Mouse (Mus musculus) megakaryocyte, adult 5-6 weeks (primary cell): ENCODE measurements at regions not wholly inside any gene's neighbourhood (a gene's known extent, or its start where the extent isn't known, plus 50 kb on each side); places are given as distances from the start of the nearest gene placed in this dataset.

Experiments
- ATAC-seq: 2 replicates; pipeline ENCODE4 v1.8.0; 2016; ENCODE audit warnings: mild to moderate bottlenecking, inconsistent platforms; ENCODE audit not compliant: poor library complexity, severe bottlenecking

DNA sequence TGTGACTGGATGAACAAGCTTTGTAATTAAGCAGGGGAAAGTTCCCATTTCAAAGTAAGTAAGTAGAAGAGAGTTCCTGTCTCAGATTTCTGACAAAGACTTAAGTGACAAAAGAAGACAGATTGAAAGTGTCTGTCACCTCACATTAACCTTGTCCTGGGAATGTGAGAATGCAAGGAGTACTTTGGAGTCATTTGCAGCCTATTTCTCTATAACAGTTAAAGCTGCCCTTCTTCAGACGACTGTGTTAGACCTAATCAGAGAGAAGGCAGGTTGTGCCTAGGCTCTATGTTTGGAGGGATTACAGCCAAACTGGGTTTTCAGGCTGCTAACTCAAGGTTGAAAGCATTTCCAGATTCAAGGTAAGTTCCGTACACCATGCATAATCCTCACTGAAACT, 446.5 kb downstream of the Pdgfc start:
- ATAC-seq: no peak

DNA sequence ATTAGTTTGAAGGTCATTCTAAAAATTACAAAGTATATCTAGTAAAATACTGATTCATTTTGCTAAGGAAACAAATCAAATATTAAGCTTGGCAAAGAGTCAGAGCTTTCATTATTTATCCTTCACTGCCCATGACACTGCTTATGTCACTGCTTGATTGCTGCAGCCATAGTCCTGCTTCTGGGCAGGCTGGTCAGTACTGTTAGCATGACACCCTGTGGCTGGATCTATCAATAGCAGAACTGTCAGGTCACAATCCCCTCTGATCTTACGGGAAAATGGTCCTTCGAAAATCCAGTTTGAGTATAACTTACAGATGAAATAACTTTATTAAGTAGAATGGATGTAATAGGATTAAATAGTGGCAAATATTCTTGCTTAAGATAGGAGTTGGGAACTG, 447.1 kb downstream of the Pdgfc start:
- no peak for ATAC-seq

DNA sequence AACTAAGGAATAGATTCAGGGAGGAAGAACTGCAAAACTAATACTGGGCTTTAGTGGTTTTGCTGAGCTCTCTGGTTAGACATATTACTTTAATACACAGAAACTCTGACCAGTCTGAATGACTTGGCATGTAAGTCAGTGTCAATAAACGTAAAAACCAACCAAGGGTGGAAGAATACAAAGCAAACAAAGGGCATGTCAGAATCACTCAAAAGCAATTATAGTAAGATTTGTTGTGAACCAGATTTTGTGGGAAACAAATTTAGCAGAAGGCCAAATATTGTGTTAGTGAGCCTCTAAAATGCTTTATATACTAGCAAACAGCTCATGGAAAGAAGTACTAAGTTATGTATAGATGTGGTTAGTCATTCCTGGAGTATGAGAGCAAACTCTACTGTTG, 427.1 kb upstream of the Ctso start:
- ATAC-seq: no peak

DNA sequence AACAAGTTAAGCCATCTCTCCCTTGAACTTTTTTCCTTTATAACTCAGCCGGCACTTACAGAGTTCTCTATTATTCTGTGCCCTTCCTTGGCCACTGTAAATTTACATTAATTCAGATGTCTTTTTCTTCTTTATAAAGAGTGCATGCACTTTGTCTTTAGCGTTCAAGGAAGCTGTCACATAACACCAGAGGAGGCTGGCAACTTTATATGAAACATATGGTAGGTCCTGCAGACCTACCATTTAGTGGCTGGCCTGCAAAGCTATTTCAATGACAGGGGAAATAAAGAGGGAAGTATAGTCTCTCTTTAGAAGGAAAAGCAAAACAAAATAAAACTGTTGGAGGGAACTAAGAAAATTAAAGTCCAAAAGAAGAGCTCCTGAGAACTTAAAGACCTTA, 423.8 kb upstream of the Ctso start:
- no peak for ATAC-seq

DNA sequence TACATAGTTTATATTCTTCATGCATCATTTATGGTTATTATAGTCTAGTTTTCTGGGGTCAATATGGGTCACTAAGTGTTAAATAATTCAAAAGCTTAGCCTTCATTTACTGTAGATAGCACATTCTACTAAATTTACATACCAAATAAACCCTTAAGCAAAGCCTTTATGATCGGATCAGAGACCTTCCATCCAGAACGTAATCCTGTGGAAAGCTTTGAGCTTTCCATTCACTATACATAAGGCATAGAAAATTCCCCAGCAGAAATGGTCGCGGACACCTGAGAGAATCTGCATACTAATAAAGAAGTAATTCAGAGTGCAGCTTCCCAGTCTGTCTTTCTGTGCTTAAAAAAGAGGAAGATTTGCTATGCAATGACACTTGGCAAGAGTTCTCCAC, 410.6 kb upstream of the Ctso start:
- no peak for ATAC-seq

DNA sequence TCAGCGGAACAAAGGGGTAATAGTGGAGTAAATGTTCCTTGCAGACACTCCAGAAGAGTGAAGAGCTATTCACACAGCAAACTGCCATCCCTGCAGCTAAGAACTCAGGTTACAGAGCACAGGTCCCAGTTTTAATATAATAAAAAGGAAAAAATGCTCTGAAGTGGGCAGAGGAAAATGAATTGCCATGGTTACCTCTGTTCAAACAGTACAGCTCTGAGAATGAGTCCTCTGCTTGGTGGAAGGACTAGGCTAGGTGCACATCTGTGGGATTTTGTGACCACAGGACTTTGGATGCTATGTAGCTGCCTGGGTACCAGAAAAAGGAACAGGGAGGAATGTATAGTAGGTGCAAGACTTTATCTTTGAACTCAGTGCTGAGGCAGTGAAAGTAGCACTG, 401.5 kb upstream of the Ctso start:
- ATAC-seq: no peak

DNA sequence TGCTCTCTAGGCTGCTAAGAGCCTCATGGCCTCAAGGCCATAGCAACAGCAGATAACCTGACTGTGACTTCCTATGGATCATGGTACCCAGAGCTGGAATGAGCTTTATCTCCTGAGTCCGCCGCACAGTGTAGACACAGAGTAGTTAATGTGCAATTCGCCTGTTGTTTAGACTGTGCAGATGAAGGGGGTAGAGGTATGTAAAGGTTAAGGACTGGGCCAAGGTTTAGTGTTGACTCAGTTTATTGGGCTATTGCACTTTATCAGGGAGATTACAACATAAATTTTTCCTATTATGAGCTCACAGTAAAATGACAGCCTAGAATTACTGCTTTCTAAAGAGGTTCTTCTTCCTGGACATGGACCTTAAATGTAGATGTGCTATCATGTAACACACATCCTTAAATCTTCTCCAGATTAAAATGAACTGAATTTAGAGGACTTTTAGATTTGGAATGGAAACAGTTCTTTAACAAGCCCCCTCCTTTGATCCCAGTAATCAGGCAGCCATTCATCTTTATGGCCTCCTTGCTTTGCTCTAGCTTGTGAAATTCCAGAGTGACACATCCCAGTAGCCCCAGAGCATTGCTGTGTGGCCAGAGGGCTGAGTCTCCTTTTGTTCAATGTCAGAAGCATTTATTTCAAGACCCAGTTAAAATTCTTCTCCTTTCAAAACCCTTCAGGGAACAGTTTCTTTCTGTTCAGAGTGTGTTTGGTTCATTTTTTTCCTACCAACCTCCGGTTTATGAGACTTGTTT, 396.8 kb upstream of the Ctso start:
- no peak for ATAC-seq

DNA sequence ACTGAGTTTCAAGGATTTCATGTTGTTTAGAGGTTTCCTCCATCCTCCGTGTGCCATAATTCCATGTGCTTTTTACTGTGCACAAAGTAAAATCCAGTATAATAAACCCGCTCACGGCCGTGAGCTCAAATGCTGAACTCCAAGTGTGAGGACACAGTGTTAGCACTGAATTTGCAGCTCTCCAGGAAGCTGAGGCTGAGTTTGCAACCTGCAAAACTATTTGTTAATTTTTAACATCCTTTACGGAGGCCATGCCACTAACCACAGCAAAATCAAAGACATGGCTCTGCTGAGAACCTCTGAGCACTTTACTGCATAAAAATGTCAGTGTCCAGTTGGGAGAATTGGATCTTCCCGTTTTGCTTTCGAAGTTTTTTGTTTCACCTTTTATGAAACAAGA, 377.6 kb upstream of the Ctso start:
- ATAC-seq: no peak

DNA sequence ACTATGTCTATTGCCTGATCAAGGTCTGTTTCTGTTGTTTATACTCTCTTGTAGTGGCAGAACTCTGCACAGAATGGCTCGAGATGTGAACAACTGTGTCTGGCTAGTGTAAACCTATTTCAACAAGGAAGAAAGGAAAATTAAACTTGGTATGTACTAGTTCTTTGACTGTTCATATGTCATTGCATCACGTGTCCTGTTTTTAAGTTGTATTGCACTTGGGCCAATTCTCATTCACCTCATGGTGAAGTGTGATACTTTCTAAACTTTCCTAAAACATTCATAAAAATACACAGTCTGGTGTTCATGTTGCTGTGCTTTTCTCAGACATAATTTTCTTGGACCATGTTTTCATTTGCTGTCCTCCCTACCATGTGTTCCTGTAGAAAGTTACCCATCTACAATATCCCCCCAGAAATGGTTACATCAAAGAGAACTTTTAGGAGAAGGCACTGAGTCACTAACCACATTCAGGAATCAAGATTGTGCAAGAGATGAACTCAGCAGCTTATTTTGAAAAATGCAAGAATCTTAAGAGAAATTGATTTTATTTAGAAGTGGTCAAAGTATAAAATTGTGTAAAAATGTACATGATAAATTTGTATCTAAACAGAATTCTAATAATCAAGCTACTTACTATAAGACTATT, 369.7 kb upstream of the Ctso start:
- peak; percentile 43; the same call in 1 of the 2 replicates for ATAC-seq

DNA sequence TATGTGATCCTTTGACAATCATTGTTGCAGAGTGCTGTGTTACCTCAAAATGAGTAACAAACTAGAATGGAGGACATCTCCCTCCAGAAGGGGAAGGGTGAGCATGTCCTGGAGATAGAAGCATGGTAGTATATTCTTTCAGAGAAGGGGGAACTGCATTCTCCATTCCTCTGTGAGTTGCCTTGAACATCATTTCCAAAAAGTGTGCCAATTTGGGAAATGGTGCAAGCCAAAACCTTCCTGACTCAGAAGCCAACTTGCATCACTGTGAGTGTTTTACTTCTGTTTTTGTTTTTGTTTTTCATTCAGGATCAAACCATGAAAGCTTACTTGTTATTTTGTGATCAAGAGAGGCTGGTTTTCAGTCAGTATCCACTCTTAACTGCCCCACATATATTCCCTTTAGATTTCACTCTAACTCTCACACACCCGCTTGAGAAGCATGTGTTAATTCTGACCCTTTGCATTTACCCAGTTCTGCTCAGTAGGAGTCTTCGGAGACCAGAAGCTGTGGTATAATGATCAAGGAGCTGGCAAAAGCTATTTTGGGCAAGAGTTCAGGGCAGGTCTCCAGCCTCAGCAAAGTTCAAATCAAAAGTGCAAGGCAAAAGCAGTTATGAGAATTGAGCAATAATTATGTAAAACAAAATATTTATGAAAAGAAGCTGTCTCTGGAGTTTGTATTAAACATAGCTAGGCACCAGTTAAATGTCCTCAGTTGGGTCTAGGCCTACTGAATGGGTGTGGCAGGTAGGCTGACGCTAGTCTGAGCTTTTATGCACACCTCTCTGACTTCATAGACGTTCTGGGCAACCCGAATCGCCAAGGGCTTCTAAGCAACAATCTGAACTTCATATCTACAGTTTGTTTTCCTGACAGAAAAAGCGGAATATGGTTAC, 368.3 kb upstream of the Ctso start:
- peak; percentile 66 for ATAC-seq

DNA sequence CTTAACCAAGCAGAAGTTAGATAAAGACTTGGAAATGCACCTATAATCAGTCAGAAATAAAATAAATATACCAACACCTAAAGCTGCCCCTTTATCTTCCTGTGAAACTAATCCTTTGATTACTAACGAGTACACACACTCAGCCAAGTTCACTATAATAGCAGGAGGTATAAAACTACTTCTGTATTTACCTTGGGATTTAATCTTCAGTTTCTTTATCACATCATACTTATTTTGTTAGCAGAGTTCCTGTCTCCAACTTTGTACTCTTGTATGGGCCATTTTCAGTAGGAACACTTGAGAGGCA, 367.7 kb upstream of the Ctso start:
- ATAC-seq: no peak

DNA sequence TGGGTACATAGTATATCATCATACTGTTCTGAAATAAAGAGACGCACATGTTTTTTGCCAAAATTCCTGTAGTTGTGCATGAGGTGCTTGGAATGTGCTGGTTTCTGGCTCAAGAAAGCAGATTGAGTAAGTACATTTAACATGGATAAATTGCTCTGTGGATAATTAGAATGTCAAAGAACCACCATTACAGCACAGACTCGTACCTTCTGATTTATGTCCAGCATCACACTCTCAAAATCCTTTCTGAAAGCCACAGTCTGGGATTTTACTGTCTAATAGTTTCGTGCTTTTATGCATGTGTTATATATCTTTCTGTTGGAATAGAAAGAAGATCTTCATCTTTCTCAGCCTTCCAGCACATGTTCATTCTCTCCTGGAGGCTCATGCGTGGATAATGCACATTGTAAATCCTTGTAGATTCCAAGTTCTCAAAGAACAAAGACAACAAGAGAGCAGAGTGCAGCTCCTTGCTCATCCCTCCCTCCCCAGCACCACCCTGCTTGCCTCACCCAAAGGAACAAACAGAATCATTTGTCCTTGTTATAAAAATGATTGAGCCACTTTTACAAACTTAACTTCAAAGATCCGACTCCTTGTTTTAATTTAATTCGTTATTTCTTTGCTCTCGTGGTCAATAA, 348.9 kb upstream of the Ctso start:
- ATAC-seq: no peak

DNA sequence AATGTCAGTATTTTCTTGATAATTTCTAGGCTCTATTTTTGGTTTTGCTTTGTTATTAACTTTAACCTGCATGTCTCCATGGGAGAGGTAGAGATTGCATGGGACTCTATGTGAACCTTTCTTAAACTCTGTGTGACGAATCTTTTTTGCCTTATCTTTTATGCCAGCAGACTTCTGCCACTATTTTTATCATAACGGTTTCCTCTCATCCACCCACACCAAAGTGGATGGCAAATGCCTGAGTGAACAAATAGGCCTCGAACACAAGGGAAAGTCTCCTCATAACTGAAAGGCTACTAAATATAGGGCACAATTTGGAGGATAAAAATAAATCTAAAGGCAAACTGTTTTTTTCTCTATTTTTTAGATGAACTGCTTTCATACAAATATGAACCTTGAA, 343.3 kb upstream of the Ctso start:
- ATAC-seq: no peak

DNA sequence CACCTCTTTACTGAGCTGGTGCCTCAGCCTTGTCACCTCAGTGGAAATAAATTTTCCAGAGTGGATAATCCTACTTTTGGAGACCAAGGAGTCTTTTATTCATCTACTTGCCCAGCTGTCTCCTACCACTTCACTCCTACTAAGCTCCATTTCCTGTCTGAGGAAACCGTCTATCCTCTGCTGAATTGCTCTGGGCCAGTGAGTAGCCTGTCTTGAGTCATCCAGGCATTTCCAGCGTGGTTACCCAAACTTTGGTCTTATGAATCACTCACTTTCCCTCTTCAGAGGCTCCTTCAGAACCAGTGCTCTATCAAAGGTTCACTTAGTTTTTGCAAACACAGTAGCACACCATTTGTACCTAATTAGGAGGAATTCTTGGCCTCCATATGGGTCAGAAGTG, 303.2 kb upstream of the Ctso start:
- no peak for ATAC-seq

DNA sequence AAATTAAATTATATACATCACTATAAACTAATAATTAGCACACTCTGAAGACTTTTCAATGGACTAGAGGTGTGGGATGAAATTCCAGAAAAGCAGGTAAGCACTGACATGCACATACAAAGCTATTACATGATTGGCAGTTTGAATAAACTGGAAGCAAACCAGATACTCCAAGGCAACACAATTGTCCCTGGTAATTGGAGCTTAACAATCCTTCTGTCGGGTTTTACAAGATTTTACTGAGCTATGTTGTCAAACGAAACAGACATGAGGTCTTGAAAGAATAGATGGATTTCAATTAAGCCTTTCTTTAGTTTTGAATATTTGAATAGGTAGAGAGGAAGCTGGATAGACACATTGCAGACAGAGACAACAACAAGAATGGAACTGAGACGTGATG, 273.9 kb upstream of the Ctso start:
- no peak for ATAC-seq

DNA sequence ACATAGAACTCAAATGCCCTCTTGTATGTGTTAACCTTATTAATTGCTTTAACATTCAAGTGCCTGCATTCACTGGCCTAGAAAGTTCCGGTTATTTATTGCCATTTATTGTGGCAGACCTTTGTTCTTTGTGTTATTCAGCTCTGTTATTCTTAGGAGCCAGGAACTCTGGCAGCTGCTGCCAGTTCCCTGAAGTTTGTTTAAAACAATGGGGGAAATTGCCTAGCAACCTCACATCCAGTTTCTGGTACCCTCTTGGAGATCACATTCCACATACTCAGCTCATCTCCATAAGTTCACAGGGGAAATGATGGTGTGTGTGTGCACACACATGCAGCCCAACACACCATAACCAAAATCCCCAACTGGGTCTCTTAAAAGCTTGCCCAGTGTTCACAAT, 270.8 kb upstream of the Ctso start:
- no peak for ATAC-seq

DNA sequence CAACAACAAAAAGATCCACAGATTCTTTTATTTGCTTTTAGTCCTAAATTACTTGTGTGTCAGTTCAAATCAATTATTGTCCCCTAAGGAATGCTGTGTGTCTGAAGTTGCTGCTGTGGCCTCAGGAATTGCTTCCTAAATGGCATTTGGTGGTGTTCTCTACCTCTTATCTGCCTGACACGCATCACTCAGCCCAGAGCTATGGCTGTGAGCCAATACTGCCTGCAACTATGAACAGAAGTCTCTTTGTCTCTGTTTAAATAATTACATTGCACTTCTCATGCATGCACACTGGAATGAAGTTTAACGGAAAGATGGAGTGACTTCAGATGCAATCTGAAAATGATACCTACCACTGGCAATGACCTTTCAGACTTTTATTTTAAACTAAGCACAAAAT, 266.1 kb upstream of the Ctso start:
- ATAC-seq: no peak

DNA sequence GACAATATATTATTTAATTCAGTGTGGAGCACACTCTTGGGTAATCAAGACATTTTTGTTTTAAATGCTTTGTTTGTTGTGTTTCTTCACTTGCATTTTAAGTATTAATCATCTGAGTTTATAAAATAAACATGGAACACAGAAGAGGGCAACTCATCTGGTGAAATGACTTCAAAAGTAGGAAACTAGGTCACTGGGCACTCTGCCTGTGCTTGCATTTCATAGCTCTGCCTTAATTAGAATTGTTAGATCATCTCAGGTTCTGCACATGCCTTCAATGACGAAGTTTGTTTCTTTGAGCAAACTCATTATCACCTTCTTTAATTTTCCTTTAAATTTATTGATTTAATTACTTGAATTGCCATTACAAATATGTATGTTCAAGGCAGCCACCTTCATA, 255.8 kb upstream of the Ctso start:
- no peak for ATAC-seq

DNA sequence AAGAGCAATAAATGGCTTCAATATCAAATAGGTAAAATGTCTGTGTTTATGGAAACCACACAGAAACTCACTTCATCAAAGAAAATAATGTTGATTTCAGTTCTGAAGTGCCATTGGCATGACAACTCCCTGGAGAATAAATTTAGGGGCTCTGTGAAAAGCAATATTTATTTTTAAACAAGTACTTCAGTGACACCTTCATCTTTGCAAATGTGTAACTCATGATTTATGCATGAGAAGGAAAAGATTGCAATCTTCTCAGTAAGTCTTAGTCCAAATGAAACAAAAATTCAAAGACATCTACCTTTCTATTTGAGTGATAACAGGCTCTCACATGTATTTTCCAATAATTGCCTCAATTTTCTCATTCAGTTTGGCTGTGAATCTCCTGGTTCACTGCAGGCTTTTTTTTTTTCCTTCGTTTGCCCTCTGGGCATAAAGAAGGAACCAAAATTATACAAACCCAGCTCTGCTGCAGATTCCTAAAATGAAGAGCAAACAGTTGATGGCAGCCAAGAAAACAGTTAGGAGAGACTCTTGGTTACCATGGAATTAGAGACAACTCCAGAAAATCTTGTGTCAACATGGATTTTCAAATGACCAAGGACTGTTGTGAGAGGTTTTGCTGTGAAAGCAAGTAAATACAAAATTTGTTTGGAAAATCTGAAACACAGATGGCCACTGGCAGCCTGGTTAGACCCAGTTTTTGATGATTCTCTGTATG, 230.3 kb upstream of the Ctso start:
- ATAC-seq: no peak

DNA sequence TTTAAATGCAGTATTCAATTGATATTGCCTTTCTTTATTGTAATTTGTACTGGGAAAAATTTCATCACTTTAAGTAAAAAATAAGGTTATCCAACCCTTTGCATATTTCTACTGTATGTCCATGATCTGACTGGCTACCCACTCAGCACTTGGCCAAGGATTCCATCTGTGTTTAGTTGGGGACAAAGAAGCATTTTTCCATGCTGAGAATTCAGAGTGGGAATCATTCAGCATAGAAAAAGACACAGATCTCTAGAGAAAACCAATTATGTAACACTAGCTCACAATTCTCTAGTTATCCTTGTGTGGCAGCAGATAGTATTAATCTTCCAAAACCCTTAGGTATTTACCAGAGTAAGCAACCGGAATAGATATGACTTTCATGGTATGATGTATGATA, 213.5 kb upstream of the Ctso start:
- ATAC-seq: no peak

DNA sequence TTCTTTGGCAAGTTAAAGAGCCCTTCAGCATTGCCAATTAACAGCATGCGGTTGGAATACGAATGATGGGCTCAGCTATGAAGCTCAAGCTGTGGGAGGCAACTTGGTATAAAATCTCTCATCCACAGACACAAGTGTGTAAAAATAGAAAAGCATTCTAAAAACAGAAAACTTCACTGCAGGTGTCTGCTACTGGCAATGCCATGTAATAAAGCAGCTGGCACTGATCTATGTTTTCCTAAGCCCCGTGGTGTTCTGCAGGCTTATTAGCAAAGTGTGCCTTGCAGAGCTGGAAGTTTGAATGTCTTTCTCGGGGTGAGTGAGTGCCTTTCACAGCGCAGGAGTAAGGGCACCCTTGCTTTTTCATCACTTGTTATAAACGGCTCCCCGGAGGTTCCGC, 196.9 kb upstream of the Ctso start:
- no peak for ATAC-seq
